Mouse (Mus musculus) midbrain, embryonic 11.5 days (tissue): ENCODE measurements around the gene Wnt10a. TPM values are rescaled to one million over a fixed set of nuclear protein-coding genes. Genes with fewer than 3 reads are reported as not detected.
A peak's percentile ranks its signal among the peaks of the same experiment; 100 is the strongest.
"Not testable (repeated sequence)": the region's sequence is repeated elsewhere in the genome, so short reads cannot be mapped to it uniquely, and the experiment has no call there.

Source experiments
- ATAC-seq: fragments of 200-750 bp; cut with Nextera tagmentation; 2 replicates; pipeline ENCODE4 v1.8.0; 2017; ENCODE audit warnings: moderate TSS enrichment, moderate library complexity; ENCODE audit not compliant: low FRiP score
- DNase-seq: peaks from one replicate; pipeline ENCODE4 v3.0.0; 2015; ENCODE audit warnings: low spot score; ENCODE audit errors: missing footprints
- H3K27ac ChIP-seq: fragments of 300-500 bp; sonication (generic); 2 replicates; pipeline ENCODE4 v1.5.1; 2014; ENCODE audit warnings: low read depth, low read length
- H3K27me3 ChIP-seq: fragments of 300-500 bp; sonication (generic); 2 replicates; pipeline ENCODE4 v1.6.1; 2014; ENCODE audit warnings: mild to moderate bottlenecking, low read length, moderate library complexity, mixed read lengths; ENCODE audit not compliant: control insufficient read depth, insufficient read depth
- H3K36me3 ChIP-seq: fragments of 300-500 bp; sonication (generic); 2 replicates; pipeline ENCODE4 v1.6.1; 2014; ENCODE audit warnings: mild to moderate bottlenecking, low read length, moderate library complexity, mixed read lengths; ENCODE audit not compliant: control insufficient read depth, insufficient read depth
- H3K4me1 ChIP-seq: fragments of 300-500 bp; sonication (generic); 2 replicates; pipeline ENCODE4 v1.6.1; 2014; ENCODE audit warnings: low read length; ENCODE audit not compliant: control insufficient read depth, insufficient read depth
- H3K4me2 ChIP-seq: fragments of 300-500 bp; sonication (generic); 2 replicates; pipeline ENCODE4 v1.6.1; 2014; ENCODE audit warnings: mild to moderate bottlenecking, moderate library complexity
- H3K4me3 ChIP-seq: fragments of 300-500 bp; sonication (generic); 2 replicates; pipeline ENCODE4 v1.5.1; 2014; ENCODE audit warnings: low read depth, low read length
- H3K9ac ChIP-seq: fragments of 300-500 bp; sonication (generic); 2 replicates; pipeline ENCODE4 v1.6.1; 2014; ENCODE audit warnings: low read length
- H3K9me3 ChIP-seq: fragments of 300-500 bp; sonication (generic); 2 replicates; pipeline ENCODE4 v1.6.1; 2016; ENCODE audit warnings: low read length; ENCODE audit not compliant: control insufficient read depth
- WGBS: fragments of 180-500 bp; shearing (Covaris S2); extraction: QIAGEN DNeasy Blood & Tissue Kit; methylation state at CpG from one replicate; pipeline ENCODE4 v1.1.7; 2014; 5-methylcytosine and 5-hydroxymethylcytosine counted together
- polyA plus RNA-seq: library from polyadenylated mRNA; unstranded; fragments of >200 nt; fragmentation: Nextera tagmentation; extraction: Ambion mirVana; gene quantifications from 2 replicates; pipeline ENCODE4 v1.2.1, GENCODE M21; 2014

Gene Wnt10a
- polyA plus RNA-seq, 1 experiment from 2014 or later = 2.3 TPM

DNA sequence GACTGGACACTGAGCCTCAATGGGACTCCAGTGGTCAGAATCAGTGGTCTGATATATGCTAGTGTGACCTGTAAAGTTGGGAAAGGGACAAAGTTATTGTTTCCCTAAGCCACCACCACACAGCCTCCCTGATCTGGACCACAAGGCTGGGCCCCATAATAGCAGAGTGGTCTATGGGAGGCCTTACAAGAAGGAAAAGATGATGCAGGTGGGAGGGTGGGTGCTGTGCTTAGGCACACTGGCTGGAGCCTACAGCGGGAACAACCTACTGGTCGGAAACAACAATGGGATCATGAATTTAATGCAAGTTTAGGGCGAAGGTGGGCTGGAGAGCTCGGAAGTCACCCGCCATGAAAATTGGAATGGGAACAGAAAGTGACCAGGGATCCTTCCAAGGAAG, 14.5 kb downstream of the Wnt10a start:
- 7% methylated on average over 5 of the region's 5 CpGs for WGBS
- no peak overlapping the region for H3K4me3 ChIP-seq
- no peak overlapping the region for H3K27ac ChIP-seq
- DNase-seq (peak; percentile 87), ATAC-seq (no peak)
- H3K27me3 ChIP-seq = peaks cover 70% of the 10 kb centered on the region
- peaks cover 33% of the 10 kb centered on the region for H3K4me1 ChIP-seq
- H3K9me3 ChIP-seq = no peaks in the 10 kb centered on the region
- H3K9ac ChIP-seq = no peak overlapping the region
- no peak overlapping the region for H3K4me2 ChIP-seq
- no peaks in the 10 kb centered on the region for H3K36me3 ChIP-seq

- Histone ChIP-seq H3K4me2 (peak overlapping the region; percentile 55), H3K4me1 (peaks cover 32% of the 10 kb centered on the region), H3K9ac (peak overlapping the region; percentile 34), H3K4me3 (peak overlapping the region; percentile 24), H3K27ac (no peak overlapping the region), H3K9me3 (no peaks in the 10 kb centered on the region), H3K36me3 (no peaks in the 10 kb centered on the region), H3K27me3 (peaks cover 64% of the 10 kb centered on the region)
- peak; percentile 52 for ATAC-seq
- peak; percentile 95 for DNase-seq
- WGBS = 1% methylated on average over 30 of the region's 38 CpGs
These were observed 15.3 kb downstream of the Wnt10a start for GRCm38 (mm10) chr1:74806360-74807311.

GRCm38 (mm10) chr1:74807551-74808071, 16.3 kb downstream of the Wnt10a start:
- H3K9ac ChIP-seq = no peak overlapping the region
- peak overlapping the region; percentile 55 for H3K4me2 ChIP-seq
- peaks cover 32% of the 10 kb centered on the region for H3K4me1 ChIP-seq
- no peaks in the 10 kb centered on the region for H3K36me3 ChIP-seq
- H3K27ac ChIP-seq = no peak overlapping the region
- ATAC-seq (peak; percentile 25), DNase-seq (peak; percentile 93)
- H3K4me3 ChIP-seq = no peak overlapping the region; the same call in 1 of the 2 replicates
- no peaks in the 10 kb centered on the region for H3K9me3 ChIP-seq
- H3K27me3 ChIP-seq = peaks cover 54% of the 10 kb centered on the region
- 2% methylated on average over 23 of the region's 23 CpGs for WGBS

DNA sequence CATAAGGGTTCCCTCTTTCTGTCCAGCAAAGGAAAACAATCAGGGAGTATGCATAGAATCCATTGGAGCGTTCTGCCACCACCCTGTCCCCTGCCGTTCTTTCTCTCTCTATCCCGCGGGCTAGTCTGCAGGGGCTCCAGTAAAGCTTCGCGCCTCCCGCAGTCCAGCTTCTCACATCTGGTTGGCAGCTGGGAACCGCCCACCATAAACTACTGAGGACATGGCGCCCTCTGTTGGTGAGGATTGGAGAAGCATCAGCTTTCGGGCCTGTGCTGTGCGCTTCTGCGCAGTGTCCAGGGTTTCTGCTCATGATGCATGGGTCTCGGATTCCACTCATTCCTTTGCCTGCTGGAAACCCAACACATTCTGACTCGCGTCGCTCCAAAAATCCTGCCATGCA, 16.8 kb downstream of the Wnt10a start:
- peak overlapping the region; percentile 55 for H3K4me2 ChIP-seq
- ATAC-seq (peak; percentile 54), DNase-seq (peak; percentile 100)
- H3K4me3 ChIP-seq = no peak overlapping the region; the same call in 1 of the 2 replicates
- H3K27me3 ChIP-seq = peaks cover 49% of the 10 kb centered on the region
- peaks cover 32% of the 10 kb centered on the region for H3K4me1 ChIP-seq
- no peaks in the 10 kb centered on the region for H3K9me3 ChIP-seq
- no peaks in the 10 kb centered on the region for H3K36me3 ChIP-seq
- 0 out of 2 replicates have a peak overlapping the region, but pooled peaks have one; percentile 33 for H3K9ac ChIP-seq
- H3K27ac ChIP-seq = no peak overlapping the region
- under 1% methylated on average over 16 of the region's 16 CpGs for WGBS

DNA sequence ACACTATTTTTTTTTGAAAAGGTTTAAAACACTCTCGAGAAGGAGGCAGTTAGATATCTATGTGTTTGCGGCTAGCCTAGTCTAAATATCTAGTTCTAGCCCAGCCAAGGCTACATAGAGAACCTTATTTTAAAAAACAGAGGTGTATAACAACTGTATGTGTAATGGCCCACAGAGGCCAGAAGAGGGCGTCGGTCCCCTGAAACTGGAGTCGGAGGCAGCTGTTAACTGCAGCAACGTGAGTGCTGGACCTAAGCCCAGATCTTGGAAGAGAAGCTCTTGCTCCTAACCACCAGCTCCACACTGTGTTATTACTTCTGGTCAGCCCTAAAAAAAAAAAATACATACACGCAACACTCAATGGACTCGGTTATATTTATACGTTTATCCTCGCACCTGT, 17.7 kb downstream of the Wnt10a start:
- peaks cover 40% of the 10 kb centered on the region for H3K27me3 ChIP-seq
- DNase-seq = no peak

DNA sequence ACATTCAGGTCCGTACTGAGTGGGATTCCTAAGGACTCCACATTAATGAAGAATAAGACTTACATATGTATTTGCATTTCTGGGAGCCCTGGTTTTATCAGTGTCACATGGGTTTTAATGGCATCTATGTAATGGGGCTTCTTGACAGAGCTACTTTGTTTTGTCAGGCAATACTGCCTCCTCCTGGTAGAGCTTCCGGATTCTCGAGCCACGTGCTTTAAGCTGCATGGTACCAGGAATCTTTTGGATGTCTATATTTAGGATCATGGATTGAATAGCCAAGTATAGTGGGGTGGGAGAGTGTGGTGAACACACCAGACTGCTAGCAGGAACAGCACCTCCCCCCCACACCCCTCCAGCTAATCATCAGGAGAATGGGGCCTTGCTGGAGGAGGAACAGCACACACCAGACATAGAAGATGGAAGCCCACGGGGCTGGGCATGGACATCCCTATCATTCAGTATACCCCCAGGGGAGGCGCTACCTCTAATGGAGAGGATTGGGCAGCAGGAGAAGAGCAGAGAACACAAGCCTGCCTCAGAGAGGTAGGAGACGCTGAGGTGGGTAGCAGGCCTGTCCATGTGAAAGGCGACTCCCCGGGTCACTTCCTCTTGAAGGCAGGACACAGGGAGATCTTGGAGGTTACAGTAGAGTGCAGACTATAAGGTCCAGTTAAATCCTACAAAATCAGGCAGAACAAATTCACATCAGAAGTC, 23.8 kb downstream of the Wnt10a start:
- Histone ChIP-seq H3K9me3 (no peaks in the 10 kb centered on the region), H3K9ac (no peak overlapping the region), H3K27ac (no peak overlapping the region), H3K36me3 (no peaks in the 10 kb centered on the region), H3K4me2 (no peak overlapping the region), H3K27me3 (no peaks in the 10 kb centered on the region), H3K4me3 (no peak overlapping the region), H3K4me1 (peaks cover 7% of the 10 kb centered on the region)
- no peak for ATAC-seq
- 75% methylated on average over 9 of the region's 9 CpGs for WGBS
- DNase-seq = peak; percentile 41

More for the DNA sequence above, 17.7 kb downstream of the Wnt10a start:
- Histone ChIP-seq H3K27ac (no peak overlapping the region), H3K4me1 (peaks cover 25% of the 10 kb centered on the region), H3K36me3 (no peaks in the 10 kb centered on the region), H3K9ac (no peak overlapping the region), H3K4me2 (no peak overlapping the region), H3K9me3 (no peaks in the 10 kb centered on the region), H3K4me3 (no peak overlapping the region)
- 66% methylated on average over 10 of the region's 10 CpGs for WGBS
- no peak for ATAC-seq

- H3K4me2 ChIP-seq, ATAC-seq: not testable (repeated sequence)
- 91% methylated on average over 6 of the region's 6 CpGs for WGBS
These were observed 24.6 kb downstream of the Wnt10a start for GRCm38 (mm10) chr1:74815965-74816364.

GRCm38 (mm10) chr1:74816612-74817199, 25.4 kb downstream of the Wnt10a start:
- Histone ChIP-seq H3K27me3 (no peaks in the 10 kb centered on the region), H3K9ac (peak overlapping the region; percentile 84), H3K4me1 (peaks cover 7% of the 10 kb centered on the region), H3K9me3 (no peaks in the 10 kb centered on the region), H3K4me2 (peak overlapping the region; percentile 58), H3K27ac (peak overlapping the region; percentile 78), H3K4me3 (peak overlapping the region; percentile 57), H3K36me3 (no peaks in the 10 kb centered on the region)
- ATAC-seq (peak; percentile 90), DNase-seq (peak; percentile 98)
- 8% methylated on average over 38 of the region's 38 CpGs for WGBS

More at GRCm38 (mm10) chr1:74815965-74816364, 24.6 kb downstream of the Wnt10a start:
- not testable (repeated sequence) for H3K9ac ChIP-seq, H3K27ac ChIP-seq, H3K36me3 ChIP-seq, H3K27me3 ChIP-seq, H3K9me3 ChIP-seq, H3K4me1 ChIP-seq, DNase-seq, H3K4me3 ChIP-seq
